Mouse (Mus musculus) heart, embryonic 13.5 days (tissue): ENCODE results near the gene Pcnx2. TPM values are rescaled to one million over a fixed set of nuclear protein-coding genes. Genes with fewer than 3 reads are reported as not detected.

Experiments
- ATAC-seq: fragments of 200-750 bp; cut with Nextera tagmentation; 2 replicates; pipeline ENCODE4 v1.8.0; 2017; ENCODE audit warnings: moderate TSS enrichment; ENCODE audit not compliant: insufficient number of reproducible peaks, low FRiP score, low TSS enrichment; ENCODE audit errors: extremely low read depth
- H3K27ac ChIP-seq: fragments of 300-500 bp; sonication (generic); replicated peaks from 2 replicates; pipeline ENCODE4 v1.5.1; 2015; ENCODE audit warnings: moderate library complexity, mild to moderate bottlenecking, inconsistent platforms
- H3K27me3 ChIP-seq: fragments of 300-500 bp; sonication (generic); replicated peaks from 2 replicates; pipeline ENCODE4 v1.6.1; 2015; ENCODE audit warnings: mild to moderate bottlenecking, inconsistent platforms
- H3K36me3 ChIP-seq: fragments of 300-500 bp; sonication (generic); 2 replicates; pipeline ENCODE4 v1.6.1; 2015; ENCODE audit warnings: mild to moderate bottlenecking, inconsistent platforms
- H3K4me1 ChIP-seq: fragments of 300-500 bp; sonication (generic); 2 replicates; pipeline ENCODE4 v1.6.1; 2015; ENCODE audit warnings: inconsistent platforms
- H3K4me2 ChIP-seq: fragments of 300-500 bp; sonication (generic); 2 replicates; pipeline ENCODE4 v1.6.1; 2015; ENCODE audit warnings: inconsistent platforms, mild to moderate bottlenecking, moderate library complexity
- H3K4me3 ChIP-seq: fragments of 300-500 bp; sonication (generic); 2 replicates; pipeline ENCODE4 v1.5.1; 2015; ENCODE audit warnings: moderate library complexity, mild to moderate bottlenecking, inconsistent platforms
- H3K9ac ChIP-seq: fragments of 300-500 bp; sonication (generic); 2 replicates; pipeline ENCODE4 v1.6.1; 2015; ENCODE audit warnings: inconsistent platforms, mild to moderate bottlenecking, moderate library complexity
- H3K9me3 ChIP-seq: fragments of 300-500 bp; sonication (generic); 2 replicates; pipeline ENCODE4 v1.6.1; 2016; ENCODE audit warnings: inconsistent platforms
- WGBS: fragments of 180-500 bp; shearing (Covaris S2); methylation state at CpG from one replicate; pipeline ENCODE4 v1.1.7; 2015; ENCODE audit warnings: mixed read lengths; 5-methylcytosine and 5-hydroxymethylcytosine counted together
- polyA plus RNA-seq: library from polyadenylated mRNA; unstranded; fragments of >200 nt; fragmentation: Nextera tagmentation; extraction: Ambion mirVana; gene quantifications from 2 replicates; pipeline ENCODE4 v1.2.1, GENCODE M21; 2015

Gene Pcnx2
- polyA plus RNA-seq, 1 experiment from 2014 or later, result 0.07 TPM

- WGBS, result 49% methylated on average over 10 of the region's 10 CpGs
- Histone ChIP-seq H3K4me3 (no peak overlapping the region), H3K9me3 (no peaks in the 10 kb centered on the region), H3K4me2 (no peak overlapping the region), H3K4me1 (peaks cover 9% of the 10 kb centered on the region; the same call in 1 of the 2 replicates), H3K27me3 (peaks cover 27% of the 10 kb centered on the region), H3K9ac (no peak overlapping the region), H3K27ac (no peak overlapping the region), H3K36me3 (no peaks in the 10 kb centered on the region)
- no peak for ATAC-seq
Measured at GRCm38 (mm10) chr8:125917013-125917412, 18.9 kb upstream of the Pcnx2 start.

- Histone ChIP-seq H3K9ac (no peak overlapping the region), H3K4me3 (no peak overlapping the region), H3K9me3 (no peaks in the 10 kb centered on the region), H3K27me3 (peaks cover 53% of the 10 kb centered on the region), H3K27ac (no peak overlapping the region), H3K36me3 (no peaks in the 10 kb centered on the region), H3K4me2 (no peak overlapping the region), H3K4me1 (peaks cover 21% of the 10 kb centered on the region)
- ATAC-seq, result no peak
- WGBS, result 82% methylated on average over 9 of the region's 9 CpGs
Measured at GRCm38 (mm10) chr8:125914386-125914785, 16.3 kb upstream of the Pcnx2 start.

DNA sequence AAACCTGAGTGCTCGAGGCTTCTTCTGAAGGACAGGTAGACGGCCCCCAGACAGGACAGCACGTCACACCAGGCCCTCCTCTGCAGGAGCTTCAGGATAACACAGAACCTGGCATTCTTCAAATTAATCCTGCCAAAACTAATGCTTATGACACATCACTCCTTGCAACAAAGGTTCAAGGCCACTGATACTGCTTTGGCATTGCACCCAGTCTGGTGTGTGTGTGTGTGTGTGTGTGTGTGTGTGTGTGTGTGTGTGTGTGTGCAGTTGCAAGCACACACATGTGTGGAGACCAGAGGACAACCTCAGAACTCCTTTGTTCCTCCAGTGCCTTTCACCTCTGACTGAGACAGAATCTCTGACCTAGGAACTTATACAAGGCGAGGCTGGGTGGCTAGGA is 15.1 kb upstream of the Pcnx2 start:
- Histone ChIP-seq H3K4me2 (no peak overlapping the region), H3K4me1 (peaks cover 21% of the 10 kb centered on the region), H3K9ac (no peak overlapping the region), H3K9me3 (no peaks in the 10 kb centered on the region), H3K36me3 (no peaks in the 10 kb centered on the region), H3K27ac (no peak overlapping the region), H3K27me3 (peaks cover 65% of the 10 kb centered on the region), H3K4me3 (no peak overlapping the region)
- no peak for ATAC-seq
- 73% methylated on average over 4 of the region's 4 CpGs for WGBS

GRCm38 (mm10) chr8:125911229-125911580 is 13.1 kb upstream of the Pcnx2 start:
- ATAC-seq, result no peak

GRCm38 (mm10) chr8:125910365-125911228 is 12.5 kb upstream of the Pcnx2 start, which contains the start of gene Map3k21:
TSS of gene Map3k21 (plus strand) at chr8:125910450.
- H3K4me3 ChIP-seq, result peak within 1 kb of the TSS; percentile 67
- under 1% methylated on average over 87 of the region's 93 CpGs for WGBS

More at GRCm38 (mm10) chr8:125911229-125911580, 13.1 kb upstream of the Pcnx2 start:
- WGBS, result 2% methylated on average over 31 of the region's 31 CpGs
- H3K9ac ChIP-seq, result peak overlapping the region; percentile 68
- peaks cover 3% of the 10 kb centered on the region; the same call in 1 of the 2 replicates for H3K9me3 ChIP-seq
- H3K27me3 ChIP-seq, result peaks cover 75% of the 10 kb centered on the region
- no peak overlapping the region for H3K27ac ChIP-seq
- H3K4me3 ChIP-seq, result peak overlapping the region; percentile 67
- peak overlapping the region; percentile 99 for H3K4me2 ChIP-seq
- H3K4me1 ChIP-seq, result peaks cover 12% of the 10 kb centered on the region
- H3K36me3 ChIP-seq, result no peaks in the 10 kb centered on the region

DNA sequence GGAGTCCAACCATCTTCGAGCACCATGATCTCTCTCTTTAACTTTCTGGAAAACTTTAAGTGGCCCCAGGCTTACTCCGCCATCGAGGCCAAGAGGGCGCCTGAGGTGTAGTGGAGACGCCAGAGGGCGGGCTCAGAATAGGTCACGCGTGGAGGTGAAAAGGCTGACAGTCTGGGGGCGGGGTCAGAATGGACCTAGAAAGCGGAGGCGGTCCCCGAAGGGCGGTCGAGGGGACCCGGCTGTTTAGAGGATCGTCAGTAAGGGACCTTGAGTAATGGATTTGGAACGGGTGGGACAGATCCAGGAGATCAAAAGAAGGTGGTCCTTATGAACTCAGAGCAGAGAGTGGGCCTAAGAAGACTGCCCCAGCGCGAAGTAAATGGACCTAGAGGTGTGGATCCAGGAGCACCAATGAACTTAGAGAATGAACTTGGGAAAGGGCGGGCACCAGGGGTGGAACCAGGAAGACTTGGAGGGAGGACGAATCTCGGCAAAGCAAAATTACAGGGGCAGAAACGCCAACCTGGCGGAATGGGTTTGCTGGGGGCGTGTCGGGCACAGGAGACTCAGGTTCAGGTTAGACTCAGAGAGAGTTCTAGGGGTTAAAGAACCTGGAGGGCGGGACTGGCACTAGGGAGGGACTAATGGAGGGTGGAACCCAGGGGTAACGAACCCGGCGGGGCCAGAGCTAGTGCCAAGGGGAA is 11.7 kb upstream of the Pcnx2 start:
- H3K9ac ChIP-seq, result peak overlapping the region; percentile 68
- H3K27me3 ChIP-seq, result peaks cover 74% of the 10 kb centered on the region
- H3K27ac ChIP-seq, result no peak overlapping the region
- 5% methylated on average over 30 of the region's 30 CpGs for WGBS
- peaks cover 12% of the 10 kb centered on the region for H3K4me1 ChIP-seq
- ATAC-seq, result no peak
- peak overlapping the region; percentile 67 for H3K4me3 ChIP-seq
- peak overlapping the region; percentile 99 for H3K4me2 ChIP-seq
- peaks cover 3% of the 10 kb centered on the region; the same call in 1 of the 2 replicates for H3K9me3 ChIP-seq
- H3K36me3 ChIP-seq, result no peaks in the 10 kb centered on the region

More at GRCm38 (mm10) chr8:125910365-125911228, 12.5 kb upstream of the Pcnx2 start, which contains the start of gene Map3k21:
- H3K4me1 ChIP-seq, result peaks cover 12% of the 10 kb centered on the region
- no peak within 1 kb of the TSS for H3K27ac ChIP-seq
- H3K36me3 ChIP-seq, result no peaks in the 10 kb centered on the region
- H3K27me3 ChIP-seq, result peaks cover 75% of the 10 kb centered on the region
- ATAC-seq, result no peak
- H3K9me3 ChIP-seq, result peaks cover 3% of the 10 kb centered on the region; the same call in 1 of the 2 replicates
- H3K4me2 ChIP-seq, result peak within 1 kb of the TSS; percentile 99
- peak within 1 kb of the TSS; percentile 68 for H3K9ac ChIP-seq

GRCm38 (mm10) chr8:125907311-125907710 is 9.2 kb upstream of the Pcnx2 start:
- peaks cover 52% of the 10 kb centered on the region for H3K27me3 ChIP-seq
- H3K4me1 ChIP-seq, result peaks cover 16% of the 10 kb centered on the region
- H3K27ac ChIP-seq, result no peak overlapping the region
- peaks cover 3% of the 10 kb centered on the region; the same call in 1 of the 2 replicates for H3K9me3 ChIP-seq
- no peak overlapping the region for H3K4me2 ChIP-seq
- 73% methylated on average over 2 of the region's 2 CpGs for WGBS
- H3K4me3 ChIP-seq, result no peak overlapping the region
- no peak for ATAC-seq
- H3K9ac ChIP-seq, result no peak overlapping the region
- H3K36me3 ChIP-seq, result no peaks in the 10 kb centered on the region

DNA sequence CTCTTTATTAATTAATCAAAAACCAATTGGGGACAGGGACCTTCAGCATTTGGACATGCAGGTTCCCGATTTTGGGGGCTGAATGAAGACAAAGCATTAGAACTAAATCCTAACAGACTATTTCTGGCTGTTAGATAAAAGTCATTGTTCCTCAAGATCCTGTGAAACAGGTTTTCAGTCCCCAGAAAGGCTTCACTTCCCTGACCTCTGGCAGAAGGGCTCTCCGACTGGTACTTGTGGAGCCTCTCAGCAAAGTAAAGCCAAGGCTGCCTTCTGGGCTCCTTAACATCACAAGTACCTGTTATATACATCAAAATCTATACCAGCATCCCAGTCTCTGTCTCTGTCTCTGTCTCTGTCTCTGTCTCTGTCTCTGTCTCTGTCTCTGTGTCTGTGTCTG is 7.2 kb upstream of the Pcnx2 start:
- Histone ChIP-seq H3K36me3 (no peaks in the 10 kb centered on the region), H3K4me2 (no peak overlapping the region), H3K27ac (no peak overlapping the region), H3K4me1 (peaks cover 7% of the 10 kb centered on the region), H3K9me3 (peaks cover 3% of the 10 kb centered on the region; the same call in 1 of the 2 replicates), H3K4me3 (no peak overlapping the region), H3K9ac (no peak overlapping the region), H3K27me3 (peaks cover 32% of the 10 kb centered on the region)
- ATAC-seq, result no peak
- 76% methylated on average over 2 of the region's 2 CpGs for WGBS

DNA sequence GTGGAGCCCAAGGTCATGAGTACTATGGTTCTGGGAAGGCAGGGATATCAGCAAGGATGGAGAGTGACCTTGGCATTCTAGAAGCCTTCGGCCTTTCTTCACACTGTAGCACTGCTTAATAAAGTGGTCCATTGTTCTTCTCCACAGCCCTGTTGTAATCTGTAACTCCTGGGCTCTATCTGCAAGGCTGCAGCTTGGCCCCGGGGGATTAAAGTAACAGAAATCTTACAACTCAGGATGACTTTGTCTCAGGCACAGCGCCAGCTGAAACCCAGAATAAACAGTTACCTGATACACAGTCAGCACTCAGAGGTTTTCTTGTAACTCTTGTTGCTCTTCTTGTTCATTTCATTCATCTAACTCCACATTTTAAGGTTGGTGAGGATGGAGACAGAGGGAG is 4.4 kb upstream of the Pcnx2 start:
- H3K4me2 ChIP-seq, result no peak overlapping the region
- H3K4me1 ChIP-seq, result peaks cover 12% of the 10 kb centered on the region
- no peak overlapping the region for H3K9ac ChIP-seq
- WGBS, result 25% methylated on average over 3 of the region's 3 CpGs
- no peak overlapping the region for H3K27ac ChIP-seq
- no peak for ATAC-seq
- H3K9me3 ChIP-seq, result peaks cover 3% of the 10 kb centered on the region; the same call in 1 of the 2 replicates
- H3K27me3 ChIP-seq, result peaks cover 19% of the 10 kb centered on the region
- no peak overlapping the region for H3K4me3 ChIP-seq
- no peaks in the 10 kb centered on the region for H3K36me3 ChIP-seq

GRCm38 (mm10) chr8:125901167-125901566 is 3.0 kb upstream of the Pcnx2 start:
- no peak overlapping the region for H3K4me3 ChIP-seq
- H3K9ac ChIP-seq, result no peak overlapping the region
- H3K4me2 ChIP-seq, result no peak overlapping the region
- H3K36me3 ChIP-seq, result no peaks in the 10 kb centered on the region
- H3K9me3 ChIP-seq, result no peaks in the 10 kb centered on the region
- no peak for ATAC-seq
- 33% methylated on average over 2 of the region's 2 CpGs for WGBS
- no peak overlapping the region for H3K27ac ChIP-seq
- H3K4me1 ChIP-seq, result peaks cover 12% of the 10 kb centered on the region
- H3K27me3 ChIP-seq, result peaks cover 27% of the 10 kb centered on the region

DNA sequence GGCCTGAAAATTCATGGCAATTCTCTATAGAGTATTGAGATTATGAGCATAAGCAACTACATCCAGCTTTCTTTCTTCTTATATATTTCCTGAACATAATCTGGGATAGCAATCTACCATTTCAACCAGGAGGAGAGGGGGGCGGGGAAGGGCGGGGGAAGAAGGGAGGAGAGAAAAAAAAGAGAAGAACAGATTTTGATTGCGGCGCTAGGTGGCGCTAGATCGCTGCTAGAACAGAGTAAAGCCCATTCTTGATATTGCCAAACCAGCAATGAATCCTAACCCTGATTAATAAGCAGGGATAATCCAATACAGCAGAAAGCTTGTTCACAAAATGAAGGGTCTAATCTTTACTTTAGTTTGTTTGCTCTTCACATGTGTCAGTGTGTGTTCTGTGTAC is 782 bp upstream of the Pcnx2 start:
- Histone ChIP-seq H3K4me3 (no peak overlapping the region), H3K9me3 (no peaks in the 10 kb centered on the region), H3K36me3 (no peaks in the 10 kb centered on the region), H3K27me3 (peaks cover 45% of the 10 kb centered on the region), H3K27ac (no peak overlapping the region), H3K4me1 (peaks cover 12% of the 10 kb centered on the region), H3K9ac (no peak overlapping the region), H3K4me2 (no peak overlapping the region)
- 1% methylated on average over 6 of the region's 6 CpGs for WGBS
- ATAC-seq, result no peak
